Mouse (Mus musculus) mature B cell (primary cell): ENCODE measurements around the gene Ccdc82.

Source experiments
- in situ Hi-C: fragments of 300-500 bp; cut with MboI; formaldehyde crosslinking; loops from 2 replicates; pipeline ENCODE4 v1.14.3; 2019

Gene Ccdc82

DNA sequence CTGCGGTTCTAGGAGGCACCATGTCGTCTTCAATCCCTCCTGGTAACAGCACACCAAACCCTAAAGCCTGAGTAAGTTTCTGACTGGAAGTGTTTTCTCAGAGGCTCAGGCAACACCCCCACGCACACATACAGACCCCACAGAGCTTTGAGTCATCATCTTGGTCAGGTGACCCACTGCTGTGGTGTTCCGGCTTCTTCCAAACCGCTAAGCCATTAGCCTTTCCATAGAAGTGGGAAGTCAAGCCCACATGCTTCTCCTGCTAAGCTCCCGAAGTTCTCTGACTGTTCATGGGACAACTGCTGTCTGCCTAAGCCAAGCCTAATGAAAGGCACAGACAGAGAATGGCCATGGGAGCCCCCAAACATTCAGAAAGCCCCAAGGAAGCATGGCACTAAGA, 52.4 kb downstream of the Ccdc82 start:
- in situ Hi-C loops, result no loop called here

DNA sequence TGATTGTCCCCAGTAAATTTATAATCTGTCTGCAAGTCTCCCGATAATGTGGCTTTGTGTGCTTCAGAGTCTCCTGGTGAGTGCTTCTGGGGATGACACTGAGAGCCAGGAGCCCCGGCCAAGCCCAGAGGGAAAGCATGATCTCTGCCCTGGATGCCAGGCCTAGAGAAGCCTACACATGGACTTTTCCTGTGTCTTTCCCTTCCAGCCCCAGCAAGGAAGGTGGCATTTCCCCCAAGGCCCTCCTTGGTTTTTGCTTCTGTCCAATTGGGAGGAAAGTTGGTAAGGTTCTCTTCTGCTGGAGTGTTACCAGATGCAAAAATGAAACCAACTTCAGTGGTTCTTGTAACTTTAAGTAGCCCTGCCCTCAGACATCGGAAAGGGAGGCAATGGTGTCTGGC, 53.3 kb downstream of the Ccdc82 start:
- in situ Hi-C loops, result no loop called here

DNA sequence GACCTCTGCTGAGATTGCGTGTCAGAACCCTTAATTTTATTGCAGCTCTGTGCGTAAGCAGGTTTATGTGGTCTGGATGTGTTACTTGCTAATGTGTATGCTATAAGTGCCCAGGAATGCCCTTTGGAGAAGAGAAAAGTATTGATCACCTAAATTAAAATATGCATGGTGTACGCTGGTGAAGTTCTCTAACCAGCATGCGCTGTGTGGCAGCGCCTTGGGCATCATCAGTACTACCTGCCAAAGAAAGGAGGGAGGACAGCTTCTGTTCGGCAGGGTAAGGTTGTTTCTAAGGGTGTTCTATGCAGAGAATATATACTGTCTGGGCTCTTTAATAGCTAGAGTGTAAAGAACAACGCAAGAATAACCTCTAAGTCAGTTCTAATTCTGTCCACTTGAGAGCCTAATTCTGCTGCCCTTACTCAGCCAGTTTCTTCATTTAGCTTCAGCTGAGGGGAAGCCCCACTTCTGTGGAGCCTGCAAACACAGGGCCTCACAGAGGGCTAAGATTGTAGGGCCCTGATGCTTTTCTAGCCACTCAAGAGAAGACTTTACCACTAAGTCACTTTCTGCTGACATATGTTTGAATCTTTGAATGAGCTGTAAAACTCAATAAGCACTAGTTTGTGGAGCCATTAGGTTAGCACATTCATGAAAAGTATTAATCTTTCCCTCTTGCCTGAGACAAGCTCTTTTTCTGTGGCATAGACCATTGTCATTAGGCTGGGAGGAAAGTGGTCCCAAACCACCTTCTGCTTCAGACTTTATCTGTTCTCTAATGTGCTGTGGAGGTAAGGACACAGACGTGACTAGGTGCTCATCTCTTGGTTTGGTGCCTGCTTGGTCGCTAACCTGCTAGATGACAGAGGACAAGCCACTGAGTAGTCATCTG, 54.4 kb downstream of the Ccdc82 start:
- in situ Hi-C loops, result no loop called here

DNA sequence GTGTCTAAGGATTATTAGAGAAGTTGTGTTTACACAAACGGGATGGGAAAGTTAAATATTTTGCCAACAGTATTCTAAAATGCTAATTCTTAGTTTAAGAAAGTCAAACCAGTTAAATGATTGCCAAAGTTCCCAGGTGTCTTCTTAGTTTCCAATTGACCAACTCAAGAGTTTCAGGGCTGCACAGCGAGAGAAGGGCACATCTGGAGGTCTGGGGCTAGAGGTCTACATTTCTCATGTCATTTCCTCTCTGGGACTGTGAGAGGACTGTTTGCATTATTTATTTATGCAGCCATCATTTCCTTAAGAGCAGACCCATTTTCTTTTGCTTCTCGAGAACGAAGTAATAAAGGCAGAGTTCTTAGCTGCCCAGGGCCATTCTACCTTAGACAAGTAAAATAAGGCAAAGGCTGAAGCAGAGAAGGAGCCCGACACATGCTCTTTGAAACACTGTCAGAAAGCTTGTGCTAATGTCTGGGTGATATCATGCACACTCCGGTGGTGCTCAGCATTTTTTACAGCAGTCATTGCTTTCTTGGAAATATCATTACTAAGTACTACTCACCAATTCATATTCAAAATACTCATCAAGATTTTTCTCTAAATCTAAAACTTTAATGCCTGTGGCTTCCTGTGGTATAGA, 55.5 kb downstream of the Ccdc82 start:
- in situ Hi-C loops, result no loop called here

DNA sequence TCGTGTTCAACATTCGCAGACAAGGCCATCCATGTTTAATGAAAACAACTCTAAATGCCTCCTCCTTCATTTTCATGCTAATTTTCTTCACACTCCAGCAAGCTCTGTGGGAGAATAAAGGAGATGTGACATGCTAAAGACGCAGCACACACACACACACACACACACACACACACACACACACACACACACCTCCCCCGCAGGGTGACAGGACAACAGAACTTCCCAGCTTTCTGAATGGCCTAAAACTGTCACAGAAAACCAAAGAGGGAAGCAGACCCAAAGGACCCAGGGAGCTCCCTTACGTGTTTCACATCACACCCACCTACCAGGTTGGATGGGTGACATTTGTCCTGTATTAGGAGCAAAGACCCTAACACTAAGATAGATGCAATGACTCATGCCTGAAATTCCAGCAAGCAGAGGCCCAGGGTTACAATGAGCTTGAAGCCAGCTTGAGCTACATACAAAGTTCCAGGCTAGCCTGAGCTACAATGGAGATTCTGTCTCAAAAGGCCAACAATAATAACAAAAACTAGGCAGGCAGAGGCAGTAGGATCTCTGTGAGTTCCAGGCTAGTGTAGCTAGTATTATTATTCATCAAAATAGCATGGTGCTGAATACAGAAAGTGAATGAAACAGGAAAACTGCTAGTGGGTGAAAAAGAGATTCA, 56.5 kb downstream of the Ccdc82 start:
- in situ Hi-C loops, result no loop called here

DNA sequence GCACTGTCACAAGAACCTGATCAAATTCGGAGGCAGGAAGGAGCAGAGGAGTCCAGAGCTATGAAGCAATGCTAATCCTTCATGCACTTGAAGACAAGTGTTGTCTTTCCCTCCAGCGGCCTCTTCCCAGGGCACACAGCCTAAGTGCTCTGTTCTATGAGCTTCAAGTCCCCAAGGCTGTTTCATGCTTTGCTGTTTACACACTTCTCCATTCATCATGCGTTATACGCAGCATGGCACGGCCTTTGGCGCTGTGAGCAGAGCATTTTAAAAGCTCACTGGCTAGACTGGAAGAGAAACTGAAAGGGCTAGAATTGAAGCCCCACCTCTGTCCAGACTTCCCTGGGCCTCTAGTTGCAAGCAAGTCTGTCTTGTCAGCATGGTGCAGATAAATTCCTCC, 57.2 kb downstream of the Ccdc82 start:
- in situ Hi-C loops, result no loop called here

DNA sequence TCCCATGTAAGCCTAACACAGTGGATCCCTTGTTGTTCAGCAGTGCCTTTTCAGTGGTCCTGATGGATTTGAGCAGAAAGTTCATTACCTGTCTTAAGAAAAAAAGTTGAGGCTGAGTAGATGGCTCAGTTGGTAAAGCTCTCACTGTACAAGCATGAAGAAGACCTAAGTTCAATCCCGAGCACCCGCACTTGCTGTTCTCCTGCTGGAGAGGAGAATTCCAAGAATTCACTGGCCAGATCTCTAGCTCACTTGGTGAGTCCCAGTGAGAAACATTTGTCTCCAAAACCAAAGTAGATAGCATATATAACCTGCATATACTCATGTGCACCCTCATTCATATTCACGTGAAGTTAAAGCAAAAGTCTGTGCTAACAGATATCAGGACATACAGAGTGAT, 59.7 kb downstream of the Ccdc82 start:
- in situ Hi-C loops, result no loop called here

DNA sequence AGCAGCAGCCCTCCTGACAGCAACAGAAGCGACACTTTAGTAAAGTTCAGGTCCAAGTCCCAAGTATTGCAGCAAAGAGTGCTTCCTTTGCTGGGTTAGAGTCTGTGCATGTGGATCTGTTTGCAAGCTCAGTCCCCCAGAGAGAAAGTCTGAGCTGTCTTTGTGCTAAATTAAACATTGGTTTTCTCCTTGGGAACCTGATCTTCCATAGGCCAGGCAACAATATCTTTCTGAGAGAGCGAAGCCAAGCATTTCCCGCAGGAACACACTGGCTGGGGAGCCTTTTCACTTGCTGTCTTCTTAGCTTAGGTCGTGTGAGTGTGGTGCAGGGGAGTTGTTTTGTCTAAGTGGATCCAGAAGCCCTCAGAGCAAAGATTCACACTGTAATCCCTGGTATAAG, 60.5 kb downstream of the Ccdc82 start:
- in situ Hi-C loops, result no loop called here

DNA sequence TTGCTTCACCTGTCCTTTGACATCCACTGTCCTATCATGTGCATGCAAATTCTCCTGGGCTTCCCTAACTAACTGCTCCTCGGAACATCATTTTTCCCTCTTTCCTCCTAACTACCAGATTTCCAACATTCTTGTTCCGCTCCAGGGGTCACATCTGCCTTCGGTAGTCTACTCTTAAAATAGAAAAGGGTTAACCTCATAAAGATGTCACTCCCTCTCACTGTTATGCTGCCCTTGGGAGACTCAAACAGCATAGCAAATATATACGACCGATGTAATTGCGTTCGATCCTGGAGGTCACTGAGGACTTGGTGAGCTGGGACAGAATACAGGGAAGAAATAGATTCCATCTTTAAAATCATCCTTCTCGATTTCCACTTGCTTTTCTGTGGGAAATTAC, 62.0 kb downstream of the Ccdc82 start:
- in situ Hi-C loops, result no loop called here

DNA sequence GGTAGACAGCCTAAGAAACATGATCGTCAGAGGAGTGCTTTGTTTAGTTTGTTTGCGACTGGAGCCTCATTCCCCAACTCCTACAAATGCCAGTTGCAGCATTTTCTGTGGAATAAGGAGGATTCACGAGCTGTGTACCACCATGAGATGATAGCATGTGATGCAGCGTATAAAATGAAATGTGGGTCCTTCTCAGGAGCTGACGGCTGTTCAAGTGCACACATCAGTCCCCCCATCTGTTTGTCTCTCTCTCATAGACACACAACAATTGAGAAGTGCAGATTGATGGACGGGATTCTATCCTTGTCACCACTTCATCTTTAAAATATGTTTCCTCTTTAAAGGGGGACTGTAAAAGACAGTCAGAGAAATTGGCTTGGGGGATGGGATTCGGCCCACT, 63.1 kb downstream of the Ccdc82 start:
- in situ Hi-C loops, result no loop called here

DNA sequence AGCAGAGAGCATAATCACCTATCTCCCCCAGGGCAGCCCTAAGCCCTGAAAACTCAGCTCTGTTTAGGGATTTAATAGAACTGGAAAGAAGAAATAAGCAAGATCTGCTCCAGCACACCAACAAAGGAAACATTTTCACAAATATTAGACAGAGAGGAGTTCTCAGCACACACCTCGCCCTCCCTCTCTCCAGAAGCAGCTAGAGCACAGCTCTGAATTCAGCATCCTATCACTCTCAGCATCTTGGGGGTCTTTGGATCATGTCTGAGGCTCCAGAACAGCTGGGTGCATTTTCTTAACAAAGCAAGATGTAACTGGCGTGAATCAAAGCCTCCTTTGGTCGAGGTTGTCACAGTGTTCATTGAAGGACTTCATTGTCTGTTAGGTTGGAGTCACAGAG, 63.5 kb downstream of the Ccdc82 start:
- in situ Hi-C loops, result no loop called here

DNA sequence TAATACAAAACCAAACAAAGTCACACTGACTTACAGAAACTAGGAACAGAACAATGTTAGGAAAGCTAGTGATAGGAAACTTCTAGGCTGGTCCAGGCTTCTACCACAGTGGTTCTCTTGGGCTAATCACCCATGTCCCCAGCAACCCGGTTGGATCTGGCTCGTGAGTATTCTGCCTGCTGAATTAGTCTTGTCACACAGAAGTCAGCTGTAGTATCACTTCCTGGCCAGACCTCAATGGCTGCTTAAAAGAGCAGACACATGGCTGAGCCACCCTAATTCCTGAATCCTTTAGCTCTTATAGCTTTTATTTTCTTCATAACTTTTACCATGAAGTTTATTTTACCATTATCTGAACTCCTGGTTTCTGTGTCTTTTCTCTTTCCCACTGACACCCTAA, 64.3 kb downstream of the Ccdc82 start:
- in situ Hi-C loops, result no loop called here

DNA sequence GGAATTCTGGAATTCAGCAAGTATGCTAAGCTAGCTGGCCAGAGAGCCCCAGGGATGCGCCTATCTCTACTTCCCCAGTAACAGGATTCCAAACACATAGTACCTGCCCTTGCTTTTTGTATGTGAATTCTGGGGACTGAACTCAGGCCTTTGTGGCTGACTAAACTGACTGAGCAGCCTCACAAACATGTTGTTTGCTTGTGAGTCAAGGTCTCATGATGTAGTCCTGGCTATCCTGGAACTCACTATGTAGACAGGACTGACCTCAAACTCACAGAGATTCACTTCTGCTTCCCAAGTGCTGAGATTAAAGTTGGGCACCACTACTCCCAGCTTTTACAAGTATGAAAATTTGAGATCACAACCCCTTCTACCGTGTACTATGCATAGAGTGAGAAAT, 67.2 kb downstream of the Ccdc82 start:
- in situ Hi-C loops, result no loop called here

DNA sequence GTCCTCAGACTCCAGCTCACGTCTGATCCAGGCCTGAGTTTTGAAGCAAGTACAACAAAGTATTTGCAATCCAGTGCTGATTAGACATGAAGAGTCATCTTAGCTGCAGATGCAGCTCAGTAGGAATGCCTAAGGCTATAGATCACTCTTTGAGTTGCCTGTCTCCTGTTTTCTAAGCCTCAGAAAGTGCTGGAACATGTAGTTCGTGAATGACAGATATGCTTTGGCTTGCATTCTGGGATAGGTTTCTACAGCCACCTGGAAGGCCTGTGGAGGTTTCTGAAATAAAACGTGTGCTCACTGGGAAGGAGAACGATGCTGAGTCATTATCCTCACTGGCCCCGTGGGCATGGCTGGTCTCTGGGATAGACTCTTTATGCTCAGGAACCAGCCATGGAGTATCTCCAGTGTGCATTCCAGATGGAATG, 67.8 kb downstream of the Ccdc82 start:
- in situ Hi-C loops, result no loop called here

DNA sequence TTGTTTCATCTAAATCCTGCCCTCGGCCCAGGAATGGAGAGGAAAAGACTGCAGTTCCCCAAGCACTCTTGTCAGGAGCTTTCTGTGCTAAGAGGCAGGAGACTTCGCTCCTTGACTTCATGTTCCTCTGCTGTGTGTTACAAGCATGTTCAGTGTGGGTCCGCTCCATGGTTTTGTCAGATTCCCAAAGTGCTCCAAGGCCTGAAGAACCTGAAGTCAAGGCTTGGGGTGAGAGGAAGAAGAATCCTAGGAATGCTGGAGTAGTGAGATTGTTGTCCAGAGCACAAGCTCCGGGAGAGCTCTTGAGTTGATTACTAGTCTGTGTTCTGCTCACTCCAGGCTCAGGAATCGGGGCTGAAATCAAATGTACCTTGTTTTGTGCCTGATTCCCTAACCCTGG, 68.6 kb downstream of the Ccdc82 start:
- in situ Hi-C loops, result no loop called here

DNA sequence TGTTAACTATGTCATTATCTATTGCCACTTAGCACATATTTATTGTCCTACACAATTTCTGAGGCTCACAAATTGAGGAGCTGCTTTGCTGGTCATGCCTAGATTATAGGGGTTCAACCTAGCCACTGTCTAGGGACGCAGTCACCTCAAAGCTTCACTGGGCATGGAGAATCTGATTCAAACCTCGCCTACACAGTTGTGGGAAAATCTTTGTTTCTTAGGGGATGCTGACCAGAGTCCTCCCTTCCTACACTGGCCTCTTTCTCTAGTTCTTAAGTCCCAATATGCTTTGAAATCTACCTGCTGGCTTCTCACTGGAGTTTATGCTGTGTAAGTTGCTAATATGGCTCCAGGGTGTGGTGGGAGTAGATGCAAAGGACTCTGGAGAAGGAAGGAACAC, 72.8 kb downstream of the Ccdc82 start:
- in situ Hi-C loops, result no loop called here

DNA sequence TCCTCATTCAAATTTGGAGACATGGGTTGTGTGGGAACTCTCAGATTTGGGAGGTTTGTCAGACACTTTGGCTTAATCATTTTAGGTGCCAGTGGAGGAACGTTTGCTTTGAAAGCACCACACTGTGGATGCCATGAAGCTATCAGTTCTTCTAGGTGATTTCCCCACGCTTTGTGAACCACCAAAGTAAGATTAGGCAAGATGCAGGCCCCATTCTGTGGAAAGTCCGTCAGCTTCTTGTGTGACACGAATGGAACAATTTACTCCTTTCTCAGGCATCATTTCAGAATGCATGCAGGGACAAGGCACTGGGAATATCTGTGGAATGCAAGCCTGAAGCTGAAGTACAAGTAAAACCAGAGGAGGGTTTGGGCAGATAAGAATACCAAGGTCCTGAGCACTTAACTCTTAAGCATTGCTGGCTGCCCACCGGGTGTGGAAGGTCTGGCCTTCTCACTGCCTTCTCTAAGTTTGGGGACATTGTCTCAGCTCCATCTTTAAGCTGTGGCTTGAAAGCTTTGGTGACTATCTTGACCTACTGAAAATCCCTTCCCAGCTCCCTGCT, 74.1 kb downstream of the Ccdc82 start:
- in situ Hi-C loops, result no loop called here

DNA sequence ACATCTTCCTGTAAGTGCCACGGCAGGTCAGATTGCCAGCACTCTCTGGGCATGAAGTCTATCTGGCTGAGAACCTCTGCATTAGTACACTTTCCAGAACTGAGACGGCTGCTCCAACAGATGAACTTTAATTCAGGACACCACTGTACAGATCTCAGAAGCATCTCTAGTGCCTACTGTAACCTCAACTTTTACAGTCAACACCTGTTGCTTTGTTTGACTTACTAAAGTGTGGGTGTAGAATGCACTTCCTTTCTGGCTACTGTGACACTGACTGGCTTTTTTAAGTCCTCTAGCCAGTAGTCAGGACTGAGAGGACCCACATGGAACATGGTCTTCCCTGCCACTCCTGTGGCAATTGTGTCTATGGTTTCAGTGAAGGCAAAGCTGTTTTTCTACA, 76.3 kb downstream of the Ccdc82 start:
- in situ Hi-C loops, result no loop called here

DNA sequence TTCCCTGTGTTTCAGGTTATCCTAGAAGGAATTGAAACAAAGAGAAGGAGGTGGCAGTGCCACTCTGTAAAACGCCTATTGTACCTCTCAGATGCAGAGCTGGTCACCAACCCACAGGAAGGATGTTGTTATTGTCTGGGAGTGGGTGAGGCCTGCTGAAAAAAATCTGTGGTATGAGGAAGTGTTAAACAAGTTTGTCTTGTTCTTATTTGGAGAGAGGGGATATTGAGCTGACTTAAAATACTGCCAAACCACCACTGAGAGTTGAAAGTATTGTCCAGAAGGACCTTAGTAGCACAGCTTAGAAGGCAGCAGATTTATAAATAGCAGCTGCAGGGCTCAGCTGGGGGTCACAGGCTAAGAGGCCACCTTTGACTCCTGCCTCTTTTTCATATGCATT, 76.9 kb downstream of the Ccdc82 start:
- in situ Hi-C loops, result no loop called here
